Mouse (Mus musculus): Measurements from ENCODE around the gene 2310011J03Rik.

The 2310011J03Rik gene

DNA sequence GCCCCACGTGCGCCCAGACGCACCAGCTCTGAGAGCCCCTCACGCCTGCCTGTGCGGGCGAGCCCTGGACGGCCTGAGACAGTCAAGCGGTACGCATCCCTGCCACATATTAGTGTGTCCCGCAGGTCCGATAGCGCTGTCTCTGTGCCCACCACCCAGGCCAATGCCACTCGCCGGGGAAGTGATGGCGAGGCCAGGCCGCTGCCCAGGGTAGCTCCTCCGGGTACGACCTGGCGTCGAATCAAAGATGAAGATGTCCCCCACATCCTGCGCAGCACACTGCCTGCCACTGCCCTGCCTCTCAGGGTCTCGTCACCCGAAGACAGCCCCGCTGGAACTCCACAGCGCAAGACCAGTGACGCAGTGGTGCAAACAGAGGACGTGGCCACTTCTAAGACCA, 5.0 kb downstream of the 2310011J03Rik start:
- no peak for DNase-seq (ENCODE audit: low spot score in 2 of 2)

GRCm38 (mm10) chr10:80314494-80315001, 5.8 kb downstream of the 2310011J03Rik start:
- DNase-seq (ENCODE audit: low spot score in 2 of 2), result no peak

DNA sequence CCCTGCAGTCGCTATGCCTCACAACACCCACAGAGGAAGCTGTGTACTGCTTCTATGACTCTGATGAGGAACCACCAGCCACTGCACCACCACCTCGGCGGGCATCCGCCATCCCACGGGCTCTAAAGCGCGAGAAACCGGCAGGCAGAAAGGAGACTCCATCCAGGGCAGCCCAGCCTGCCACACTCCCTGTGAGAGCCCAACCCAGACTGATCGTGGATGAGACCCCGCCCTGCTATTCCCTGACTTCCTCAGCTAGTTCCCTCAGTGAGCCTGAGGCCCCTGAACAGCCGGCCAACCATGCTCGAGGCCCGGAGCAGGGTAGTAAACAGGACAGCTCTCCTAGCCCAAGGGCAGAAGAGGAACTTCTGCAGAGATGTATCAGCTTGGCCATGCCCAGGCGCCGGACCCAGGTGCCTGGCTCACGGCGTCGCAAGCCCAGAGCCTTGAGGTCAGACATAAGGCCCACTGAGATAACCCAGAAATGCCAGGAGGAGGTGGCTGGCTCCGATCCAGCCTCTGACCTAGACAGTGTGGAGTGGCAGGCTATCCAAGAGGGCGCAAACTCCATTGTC, 6.6 kb downstream of the 2310011J03Rik start:
- peak in 1 of 2 experiments; percentile 35 for DNase-seq (ENCODE audit: low spot score in 2 of 2)

DNA sequence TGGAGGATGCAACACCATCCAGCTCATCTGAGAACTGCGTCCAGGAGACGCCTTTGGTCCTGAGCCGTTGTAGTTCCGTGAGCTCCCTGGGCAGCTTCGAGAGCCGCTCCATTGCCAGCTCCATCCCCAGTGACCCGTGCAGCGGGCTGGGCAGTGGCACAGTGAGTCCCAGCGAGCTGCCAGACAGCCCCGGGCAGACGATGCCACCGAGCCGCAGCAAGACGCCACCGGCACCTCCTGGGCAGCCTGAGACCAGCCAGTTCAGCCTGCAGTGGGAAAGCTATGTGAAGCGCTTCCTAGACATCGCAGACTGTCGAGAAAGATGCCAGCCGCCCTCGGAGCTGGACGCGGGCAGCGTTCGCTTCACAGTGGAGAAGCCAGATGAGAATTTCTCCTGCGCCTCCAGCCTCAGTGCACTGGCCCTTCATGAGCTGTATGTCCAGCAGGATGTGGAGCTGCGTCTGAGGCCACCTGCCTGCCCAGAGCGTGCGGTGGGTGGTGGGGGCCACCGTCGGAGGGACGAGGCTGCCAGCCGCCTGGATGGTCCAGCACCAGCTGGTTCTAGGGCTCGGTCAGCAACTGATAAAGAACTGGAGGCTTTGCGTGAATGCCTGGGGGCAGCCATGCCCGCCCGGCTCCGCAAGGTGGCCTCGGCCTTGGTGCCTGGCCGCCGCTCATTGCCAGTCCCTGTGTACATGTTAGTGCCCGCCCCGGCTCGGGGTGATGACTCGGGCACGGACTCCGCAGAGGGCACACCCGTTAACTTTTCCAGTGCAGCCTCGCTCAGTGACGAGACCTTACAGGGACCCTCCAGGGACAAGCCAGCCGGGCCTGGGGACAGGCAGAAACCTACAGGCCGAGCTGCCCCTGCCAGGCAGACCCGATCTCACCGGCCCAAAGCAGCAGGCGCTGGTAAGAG, 7.5 kb downstream of the 2310011J03Rik start:
- peak in 1 of 2 experiments; percentile 23 for DNase-seq (ENCODE audit: low spot score in 2 of 2)

DNA sequence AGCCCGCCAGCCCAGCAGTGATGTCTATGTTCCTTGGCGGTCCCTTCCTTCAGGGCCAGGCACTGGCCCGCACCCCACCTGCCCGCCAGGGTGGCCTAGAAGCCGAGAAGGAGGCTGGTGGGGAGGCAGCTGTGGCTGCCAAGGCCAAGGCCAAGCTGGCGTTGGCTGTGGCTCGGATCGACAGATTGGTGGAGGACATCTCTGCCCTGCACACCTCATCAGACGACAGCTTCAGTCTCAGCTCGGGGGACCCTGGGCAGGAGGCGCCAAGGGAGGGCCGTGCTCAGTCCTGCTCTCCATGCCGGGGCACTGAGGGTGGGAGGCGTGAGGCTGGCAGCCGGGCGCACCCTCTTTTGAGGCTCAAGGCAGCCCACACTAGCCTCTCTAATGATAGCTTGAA, 8.8 kb downstream of the 2310011J03Rik start:
- no peak for DNase-seq (ENCODE audit: low spot score in 2 of 2)

DNA sequence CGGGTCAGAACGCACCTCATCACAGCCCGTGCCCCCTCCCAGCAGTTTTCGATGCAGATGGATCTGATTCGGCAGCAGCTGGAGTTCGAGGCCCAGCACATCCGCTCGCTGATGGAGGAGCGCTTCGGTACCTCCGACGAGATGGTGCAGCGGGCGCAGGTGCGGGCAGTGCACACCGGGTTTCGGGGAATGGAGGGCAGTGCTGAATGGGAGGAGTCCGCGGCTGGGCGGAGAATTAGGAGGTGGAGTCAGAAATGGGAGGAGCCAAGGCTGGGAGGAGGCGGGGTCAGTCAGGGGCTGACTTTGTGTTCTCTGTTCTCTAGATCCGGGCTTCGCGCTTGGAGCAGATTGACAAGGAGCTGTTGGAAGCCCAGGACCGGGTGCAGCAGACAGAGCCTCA, 15.5 kb downstream of the 2310011J03Rik start:
- peak; percentile 67 to 82 for DNase-seq (ENCODE audit: low spot score in 2 of 2)

GRCm38 (mm10) chr10:80304458-80304857, 15.9 kb downstream of the 2310011J03Rik start:
- no peak for DNase-seq (ENCODE audit: low spot score in 2 of 2)

DNA sequence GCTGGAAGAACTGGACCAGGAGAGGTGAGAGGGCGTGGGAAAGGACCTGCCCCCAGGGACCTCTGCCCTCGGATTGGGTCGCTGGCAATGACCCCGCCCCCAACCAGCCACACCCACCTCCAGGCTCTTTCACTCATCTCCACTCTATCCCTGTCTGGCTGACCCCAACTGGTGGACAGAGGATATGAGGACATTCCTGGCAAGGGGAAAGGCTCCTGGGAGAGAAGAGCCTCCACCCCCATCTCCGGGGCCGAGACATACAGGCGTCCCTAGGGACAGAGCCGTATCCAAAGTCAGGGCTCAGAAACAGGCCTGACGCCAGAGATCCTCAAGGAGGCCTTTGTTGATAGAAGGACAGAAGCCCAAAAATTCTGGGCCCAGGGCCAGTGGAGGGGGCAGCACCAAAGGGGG, 17.9 kb downstream of the 2310011J03Rik start:
- no peak for DNase-seq (ENCODE audit: low spot score in 2 of 2)

- DNase-seq (ENCODE audit: low spot score in 2 of 2), result no peak
These were observed 18.3 kb downstream of the 2310011J03Rik start for GRCm38 (mm10) chr10:80302082-80302355.

GRCm38 (mm10) chr10:80301256-80302081, 18.9 kb downstream of the 2310011J03Rik start:
- DNase-seq (ENCODE audit: low spot score in 2 of 2), result no peak

DNA sequence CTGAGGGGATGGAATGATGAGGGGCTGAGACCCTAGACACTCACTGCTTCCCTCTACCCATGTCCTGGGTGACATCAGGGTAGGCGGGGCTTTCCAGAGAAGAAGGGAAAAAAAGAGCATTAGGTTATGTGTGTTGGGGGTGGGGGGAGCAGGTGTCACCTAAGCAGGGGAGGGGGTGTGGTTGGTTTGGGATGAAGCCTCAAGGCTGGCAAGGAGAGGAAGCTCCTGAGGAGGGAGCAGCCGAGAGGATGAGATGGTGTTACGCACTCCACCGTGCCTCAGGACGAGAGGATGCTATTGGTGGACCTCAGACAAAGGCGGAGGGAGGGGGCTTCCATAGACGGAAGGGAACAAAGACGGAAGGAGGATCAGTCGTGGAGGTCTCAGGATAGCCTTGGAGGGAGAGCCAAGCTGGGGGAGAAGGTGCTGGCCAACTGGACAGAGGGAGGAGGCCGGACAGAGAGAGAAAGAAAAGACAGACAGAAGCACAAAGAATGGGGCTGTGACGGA, 19.6 kb downstream of the 2310011J03Rik start:
- DNase-seq (ENCODE audit: low spot score in 2 of 2), result no peak

- DNase-seq (ENCODE audit: low spot score in 2 of 2), result no peak
These were observed 20.5 kb downstream of the 2310011J03Rik start for GRCm38 (mm10) chr10:80299824-80300223.

DNA sequence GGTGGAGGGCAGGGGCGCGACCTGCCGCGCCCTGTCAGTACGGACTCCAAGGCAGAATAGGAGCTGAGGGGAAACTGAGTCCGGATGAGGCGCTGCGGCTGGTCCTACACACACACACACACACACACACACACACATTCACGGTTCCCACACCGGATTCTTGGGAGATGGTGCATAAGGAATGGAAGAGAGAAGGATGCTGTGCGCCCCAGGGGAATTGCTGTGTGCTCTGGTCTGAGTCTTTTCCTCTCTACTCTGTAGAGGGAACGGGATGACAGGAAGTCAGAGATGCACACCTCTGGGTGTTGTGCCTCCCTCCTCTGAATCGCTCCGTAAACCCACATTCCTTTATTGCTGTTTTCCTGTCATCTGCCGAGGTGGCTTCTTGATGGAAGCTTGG, 21.0 kb downstream of the 2310011J03Rik start:
- DNase-seq (ENCODE audit: low spot score in 2 of 2), result no peak

DNA sequence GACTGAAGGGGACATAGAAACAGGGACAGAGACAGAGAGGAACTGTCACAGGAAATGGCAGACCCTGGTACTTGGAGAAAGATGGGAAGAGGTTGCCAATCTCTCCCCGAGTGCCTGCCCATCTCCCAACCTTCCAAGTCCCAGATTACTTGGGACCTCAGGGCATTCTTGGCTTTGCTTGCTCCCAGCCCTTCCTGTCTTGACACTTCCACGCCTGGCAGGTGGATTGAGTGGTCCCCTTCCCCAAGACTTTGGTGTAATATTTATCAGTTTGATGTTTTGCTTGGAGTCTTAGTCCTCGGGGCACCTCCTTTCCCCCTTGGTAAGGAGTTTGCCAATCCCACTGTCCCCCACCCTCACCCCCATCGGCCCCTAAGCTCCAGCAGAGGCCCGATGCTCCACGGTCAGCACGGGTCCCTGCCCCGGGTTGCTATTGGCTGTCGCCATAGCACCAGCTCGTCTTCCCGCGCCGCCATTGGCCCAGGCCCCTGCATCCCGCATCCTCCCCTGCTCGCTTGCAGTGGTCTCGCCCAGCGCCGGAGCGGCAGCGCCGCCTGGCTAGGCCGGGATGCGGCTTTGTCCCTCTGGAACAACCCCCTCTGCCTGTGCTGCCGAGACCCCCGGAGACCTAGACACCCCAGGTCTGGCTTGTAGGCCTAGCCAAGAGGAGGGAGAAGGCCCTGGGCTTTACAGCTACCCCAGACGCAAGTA, 21.6 kb downstream of the 2310011J03Rik start:
- DNase-seq (ENCODE audit: low spot score in 2 of 2), result no peak

DNA sequence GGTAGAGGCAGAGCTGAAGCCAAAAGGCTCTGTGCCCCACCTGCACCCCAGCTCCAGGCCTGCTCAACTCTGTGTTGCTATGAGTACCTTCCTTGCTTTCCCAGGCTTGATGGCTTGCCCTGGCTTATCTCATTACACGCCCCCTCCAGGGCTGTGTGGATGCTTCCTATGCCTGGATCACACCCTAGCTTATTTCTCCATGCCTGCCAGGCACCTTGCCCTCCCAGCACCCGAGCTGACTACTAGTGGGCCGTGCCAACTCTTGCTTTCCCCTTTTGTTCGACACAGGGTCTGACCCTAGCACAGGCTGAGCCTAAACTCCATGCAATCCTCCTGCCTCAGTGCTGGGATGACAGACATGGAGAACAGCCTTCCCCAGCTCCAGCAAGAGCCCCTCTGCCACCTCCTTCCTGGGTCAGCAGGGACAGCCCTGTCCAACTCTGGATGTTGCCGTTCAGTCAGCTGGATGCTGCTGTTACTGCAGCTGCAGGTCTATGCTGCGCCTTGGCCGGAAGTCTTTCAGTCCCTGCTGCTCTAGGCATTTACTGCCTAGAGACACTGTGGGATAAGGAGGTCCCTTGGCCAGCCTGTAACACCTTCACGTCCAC, 22.7 kb downstream of the 2310011J03Rik start:
- no peak for DNase-seq (ENCODE audit: low spot score in 2 of 2)

DNA sequence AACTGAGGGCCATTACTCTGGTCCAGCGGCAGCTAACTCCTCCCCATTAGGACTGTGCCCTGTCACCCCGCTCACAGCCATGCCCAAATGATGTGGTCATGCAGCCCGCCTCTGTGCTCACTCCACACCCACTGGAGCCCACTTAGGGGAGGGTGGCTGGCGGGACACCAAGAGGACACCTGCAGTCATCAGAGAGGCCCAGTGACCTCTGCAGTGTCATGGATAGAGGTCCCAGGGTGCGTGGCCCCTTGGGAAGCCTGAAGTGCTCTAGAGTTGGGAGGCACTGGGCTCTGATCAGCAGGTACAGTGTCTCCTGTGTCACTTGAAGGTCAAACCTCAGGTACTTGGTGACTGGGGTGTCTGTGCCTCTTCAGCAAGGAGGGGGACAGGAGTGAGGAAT, 23.5 kb downstream of the 2310011J03Rik start:
- no peak for DNase-seq (ENCODE audit: low spot score in 2 of 2)

DNA sequence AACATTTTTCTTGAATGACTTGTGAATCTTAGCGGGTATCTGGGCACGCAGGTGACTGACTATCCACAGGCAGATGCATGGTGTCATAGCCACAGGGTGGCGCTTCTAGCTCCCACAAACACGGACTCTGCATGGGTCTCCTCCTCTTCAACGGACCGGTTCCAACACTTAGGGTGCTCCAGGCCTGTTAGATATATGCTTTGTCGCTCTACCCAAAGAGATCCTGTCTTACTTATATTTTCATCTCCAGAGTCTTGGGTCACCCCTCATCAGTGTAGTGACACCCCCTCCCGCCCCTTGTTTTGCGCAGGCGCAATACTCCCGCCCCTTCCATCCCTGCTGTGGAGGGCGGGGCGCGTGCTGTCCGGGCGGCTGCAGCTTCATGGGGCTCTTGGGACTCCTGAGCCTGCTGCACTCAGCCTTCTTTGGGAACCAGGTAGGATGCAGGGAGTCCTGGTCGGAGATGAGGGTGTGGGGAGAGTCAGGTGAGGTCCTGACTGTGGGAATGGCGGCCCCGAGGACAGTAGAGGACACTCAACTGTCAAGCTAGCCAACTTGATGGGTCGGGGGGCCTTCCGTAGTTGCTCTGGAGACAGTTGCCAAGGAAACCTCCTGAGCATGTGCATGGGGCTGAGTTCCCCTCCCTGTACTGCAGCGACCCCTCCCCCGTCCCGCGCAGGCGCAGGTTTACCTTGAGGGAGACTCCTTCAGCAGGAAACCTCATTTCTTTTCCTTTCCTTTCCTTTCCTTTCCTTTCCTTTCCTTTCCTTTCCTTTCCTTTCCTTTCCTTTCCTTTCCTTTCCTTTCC, 24.5 kb downstream of the 2310011J03Rik start, which contains the start of gene Apc2:
Gene Apc2 (plus strand): TSS at position 360 of the 808 bp plus-strand sequence.
- DNase-seq (ENCODE audit: low spot score in 2 of 2), result peak; percentile 73 to 83

DNA sequence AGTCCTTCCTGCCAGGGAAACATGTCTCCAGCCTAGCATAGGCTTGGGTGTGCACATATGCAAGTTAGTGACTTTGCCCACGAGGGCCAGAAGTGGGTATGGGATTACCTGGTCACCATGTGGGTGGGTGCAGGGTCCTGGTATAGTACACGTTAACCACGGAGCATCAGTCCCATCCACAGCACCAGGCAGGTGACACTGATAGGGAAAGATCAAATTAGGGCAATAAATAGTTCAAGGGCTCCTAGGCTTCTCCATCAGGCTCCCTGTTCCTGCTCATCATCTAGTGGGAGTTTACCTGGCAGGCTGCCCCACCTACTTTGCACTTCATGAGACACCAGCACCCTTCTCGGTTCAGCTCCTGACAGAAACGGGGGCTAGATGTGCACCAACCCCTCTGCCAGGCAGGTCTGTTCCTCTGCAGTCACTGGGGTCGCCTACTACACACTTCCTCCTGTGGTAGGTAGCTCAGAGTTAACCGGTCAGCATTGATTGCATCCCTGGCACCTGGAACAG, 25.5 kb downstream of the 2310011J03Rik start:
- no peak for DNase-seq (ENCODE audit: low spot score in 2 of 2)

GRCm38 (mm10) chr10:80294311-80294710, 26.0 kb downstream of the 2310011J03Rik start:
- no peak for DNase-seq (ENCODE audit: low spot score in 2 of 2)

DNA sequence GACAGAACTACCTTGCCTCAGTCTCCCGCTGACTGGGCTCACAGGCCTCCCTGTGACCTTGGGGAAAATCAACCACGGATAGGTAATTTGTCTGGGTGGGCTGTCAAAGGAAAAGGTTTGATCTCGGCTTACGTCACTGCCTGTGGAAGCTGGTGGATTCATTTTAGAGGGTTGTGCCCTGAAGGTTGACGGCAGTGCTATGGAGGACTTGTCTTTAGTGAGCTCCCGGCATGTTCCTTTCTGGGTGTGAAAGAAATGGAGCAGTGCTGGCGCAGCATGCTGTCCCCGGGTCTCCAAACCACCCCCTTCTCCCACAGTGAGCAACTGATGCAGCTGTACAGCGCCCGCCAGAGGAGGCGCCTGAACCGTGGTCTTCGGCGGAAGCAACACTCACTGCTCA, 27.0 kb downstream of the 2310011J03Rik start:
- no peak for DNase-seq (ENCODE audit: low spot score in 2 of 2)

Data from spleen, postnatal 4 days (tissue).